Mouse (Mus musculus): Measurements from ENCODE around the gene R3hdml.

- TF ChIP-seq GATA1 (IDR thresholded peaks at IDR 0.05; ENCODE audit: low read length) (no peak), TAL1 (IDR thresholded peaks at IDR 0.05; ENCODE audit: low read length) (no peak)
Measured at GRCm38 (mm10) chr2:163492018-163492417, at the start of gene R3hdml.
